Mouse (Mus musculus) mature B cell (primary cell): ENCODE results near the gene Adamtsl1.

Experiments used
- in situ Hi-C: fragments of 300-500 bp; cut with MboI; formaldehyde crosslinking; loops from 2 replicates; pipeline ENCODE4 v1.14.3; 2019

Gene Adamtsl1

DNA sequence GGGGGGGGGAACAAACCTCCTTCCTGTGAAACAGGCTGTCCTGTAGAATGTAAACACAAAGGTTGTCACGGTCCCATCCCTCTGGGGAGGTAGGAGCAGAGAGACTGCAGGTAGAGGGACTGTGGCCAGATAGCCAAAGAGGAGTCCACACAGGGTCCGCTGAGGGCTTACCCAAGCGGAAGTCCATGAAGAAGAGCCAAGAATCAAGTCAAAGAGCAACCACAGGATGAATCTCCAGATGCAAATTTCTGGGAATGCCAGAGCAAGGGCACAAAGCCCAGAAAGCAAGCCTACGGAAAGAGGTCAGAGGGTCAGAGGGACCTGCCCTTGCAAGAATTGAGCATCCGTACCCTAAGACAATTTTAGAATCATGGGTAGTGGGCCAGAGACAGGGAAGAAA is 677.2 kb downstream of the Adamtsl1 start:
- in situ Hi-C loops = no loop called here

DNA sequence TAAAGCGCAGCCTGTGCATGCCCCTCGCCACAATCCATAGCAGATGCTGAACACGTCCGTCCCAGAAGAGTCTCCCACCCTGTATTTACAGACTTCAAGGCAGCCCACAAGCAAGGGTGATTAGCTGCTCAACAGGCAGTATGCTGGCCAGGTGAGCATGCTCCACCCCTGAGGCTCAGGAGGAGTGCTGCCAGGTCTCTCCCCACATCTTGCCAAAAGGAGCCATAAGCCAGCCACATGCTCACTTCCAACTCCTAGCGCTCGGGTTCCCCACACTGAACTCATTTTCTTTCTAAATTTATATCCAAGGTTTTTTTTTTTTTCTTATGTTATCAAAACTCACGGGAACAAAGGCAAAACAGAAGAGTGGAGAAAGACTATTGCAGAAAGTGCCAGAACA is 687.8 kb downstream of the Adamtsl1 start:
- in situ Hi-C loops = no loop called here

DNA sequence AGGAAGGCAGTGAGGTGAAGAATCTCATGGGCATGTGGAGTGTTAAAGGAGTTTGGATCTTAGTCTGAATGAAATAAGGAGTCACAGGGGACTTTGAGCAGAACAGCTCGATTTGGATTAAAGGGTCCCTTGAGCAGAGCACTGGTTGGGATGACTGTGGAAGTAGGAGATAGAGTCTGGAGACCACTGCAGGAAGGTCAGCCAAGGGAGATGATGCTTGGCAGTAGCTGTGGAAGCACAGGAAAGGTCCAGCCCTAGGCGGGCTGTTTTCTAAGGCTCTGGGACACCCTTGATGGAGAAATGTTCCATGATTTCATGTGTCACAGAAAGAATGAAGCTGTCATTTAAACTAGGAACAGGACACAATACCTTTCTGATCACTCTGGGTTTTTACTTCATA is 689.3 kb downstream of the Adamtsl1 start:
- in situ Hi-C loops = no loop called here

DNA sequence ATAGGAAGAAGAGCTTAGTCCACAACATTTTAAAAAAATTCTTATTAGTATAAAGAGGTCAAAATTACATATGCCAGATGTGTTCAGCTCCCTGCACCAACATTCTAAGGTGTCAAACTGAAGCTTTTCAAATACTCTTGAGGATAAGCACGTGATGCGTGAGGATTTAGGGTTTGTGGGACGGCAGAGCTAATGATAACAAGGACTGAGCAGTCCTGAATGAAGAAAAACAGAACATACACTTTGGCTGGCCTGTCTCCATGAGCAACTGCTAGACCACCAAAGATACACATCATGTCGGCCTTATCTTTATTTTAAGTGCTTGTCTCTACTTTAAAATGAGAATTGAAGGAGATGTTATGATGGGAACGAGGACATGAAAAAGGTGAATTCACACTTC is 710.9 kb downstream of the Adamtsl1 start:
- in situ Hi-C loops = no loop called here

DNA sequence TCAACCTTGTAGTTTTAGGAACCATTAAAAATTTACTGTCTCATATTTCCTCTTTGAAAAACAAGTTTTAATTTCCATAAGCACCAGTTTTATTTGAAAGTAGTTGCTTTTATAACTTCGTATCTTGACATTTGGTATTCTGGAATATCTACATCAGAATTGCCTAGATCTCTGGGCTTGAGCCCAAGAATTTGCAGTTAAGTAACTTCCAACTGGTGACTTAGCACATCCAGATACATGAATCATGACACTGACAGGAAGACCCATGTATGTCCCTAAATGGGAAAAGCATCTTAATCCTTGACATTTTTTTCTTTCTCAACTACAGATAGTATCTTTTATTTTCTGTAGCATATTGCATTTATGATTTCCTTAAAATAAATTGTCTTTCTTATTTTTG is 713.1 kb downstream of the Adamtsl1 start:
- in situ Hi-C loops = no loop called here

DNA sequence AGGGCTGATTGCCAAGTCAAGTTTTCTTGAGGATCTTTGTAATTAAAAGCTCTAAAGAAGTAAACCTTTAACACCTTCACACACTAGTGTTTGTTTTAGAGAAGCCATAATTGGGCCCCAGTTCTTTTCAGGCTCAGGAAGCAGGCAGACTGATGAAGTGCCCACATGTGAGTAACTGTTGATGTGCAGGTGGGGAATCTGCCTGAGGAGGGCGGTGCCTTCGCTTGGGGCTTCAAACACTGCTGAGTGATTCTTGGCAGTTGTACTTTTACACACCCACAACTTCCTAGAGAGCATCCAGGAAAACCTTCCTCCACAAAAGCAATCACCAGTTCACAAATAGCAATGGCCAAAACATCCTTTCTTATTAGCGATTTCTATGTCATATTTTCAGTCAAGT is 719.2 kb downstream of the Adamtsl1 start:
- in situ Hi-C loops = no loop called here

DNA sequence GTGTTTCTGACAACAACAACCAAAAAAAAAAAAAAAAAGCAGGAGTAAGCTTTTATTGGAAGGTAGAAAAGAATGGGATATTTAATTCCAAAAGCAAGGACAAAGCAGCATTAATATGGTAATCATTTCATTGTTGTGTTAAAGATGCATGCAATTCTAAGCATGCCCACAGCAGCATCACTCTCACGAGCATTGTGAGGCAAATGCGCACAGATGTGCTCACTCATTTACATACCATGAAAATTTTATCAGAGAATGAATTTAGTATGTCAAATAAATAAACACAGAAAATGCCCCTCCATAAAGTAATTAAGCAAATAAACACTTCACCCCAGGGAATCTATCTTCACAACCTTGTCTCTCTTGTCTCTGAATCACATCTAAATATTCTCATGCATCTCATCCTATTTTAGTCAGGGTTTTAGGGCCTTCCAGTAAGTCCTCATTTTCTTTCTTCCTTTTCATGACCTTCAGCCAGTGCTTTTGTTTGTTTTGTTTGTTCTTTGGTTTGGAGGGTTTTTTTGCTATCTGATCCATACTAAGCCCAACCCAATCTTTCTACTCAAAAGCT is 728.0 kb downstream of the Adamtsl1 start:
- in situ Hi-C loops = no loop called here

DNA sequence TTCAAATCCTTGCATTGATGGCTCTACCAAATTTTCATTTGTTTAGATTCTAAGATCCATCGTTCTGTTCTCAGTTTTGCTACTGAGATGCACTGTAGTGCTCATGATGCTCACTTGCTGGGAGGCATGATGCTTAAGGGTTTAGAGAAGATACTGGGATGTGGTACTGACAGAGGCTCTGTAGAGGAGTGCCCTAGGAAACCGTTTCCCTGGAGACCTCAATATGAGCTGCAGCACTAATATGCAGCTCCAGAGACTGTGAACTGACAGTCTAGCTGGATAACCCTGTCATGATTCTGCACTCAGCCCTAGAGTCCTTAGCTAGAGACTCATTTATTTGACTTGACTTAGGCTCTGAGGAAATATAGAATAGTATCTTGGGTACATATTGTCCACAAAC is 756.1 kb downstream of the Adamtsl1 start:
- in situ Hi-C loops = no loop called here

DNA sequence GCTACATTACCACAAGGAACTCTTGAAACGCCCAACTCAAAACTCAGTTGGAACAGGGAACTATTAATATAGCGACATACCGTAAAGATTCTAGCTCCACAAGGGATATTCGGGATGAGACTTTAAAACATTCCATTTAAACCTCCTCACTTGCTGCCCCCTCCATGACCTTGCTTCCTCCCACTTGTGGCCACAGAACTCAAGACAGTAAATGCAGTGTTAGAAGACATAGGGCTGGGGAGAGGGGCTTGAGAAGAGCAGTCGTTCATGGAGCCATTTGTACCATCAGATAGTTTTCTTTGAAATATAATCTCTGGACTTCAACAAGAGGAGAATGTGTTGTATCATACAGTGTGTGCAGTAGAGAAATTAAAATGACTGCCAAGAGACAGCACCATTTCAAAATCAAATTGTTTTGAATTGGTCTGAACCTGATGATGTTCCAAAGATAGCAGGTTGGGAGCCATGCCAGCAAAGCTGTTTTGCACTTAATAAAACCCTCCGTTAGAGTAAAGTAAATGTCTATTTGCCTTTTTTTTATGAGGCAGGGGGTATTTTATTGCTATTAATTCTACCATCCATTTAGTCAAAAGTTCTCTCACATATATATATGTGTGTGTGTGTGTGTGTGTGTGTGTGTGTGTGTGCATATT is 759.9 kb downstream of the Adamtsl1 start:
- in situ Hi-C loops = no loop called here

DNA sequence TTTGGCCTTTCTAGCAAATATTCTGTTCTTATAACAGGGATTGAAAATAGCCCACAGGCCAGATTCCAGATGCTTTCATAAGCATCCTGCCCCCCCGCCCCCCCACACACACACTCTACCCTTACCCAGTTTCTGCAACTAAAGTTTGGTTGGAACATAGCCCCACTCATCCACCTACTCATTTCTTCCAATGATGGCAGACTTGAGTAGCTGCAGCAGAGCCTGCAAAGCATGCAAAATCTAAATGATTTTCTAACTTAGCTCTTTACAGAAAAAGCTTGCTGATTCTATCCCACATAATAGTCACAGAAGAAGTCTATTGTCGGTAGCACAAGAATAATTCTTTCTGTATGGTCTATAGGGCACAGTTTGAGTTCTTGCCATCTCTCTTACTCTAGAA is 760.7 kb downstream of the Adamtsl1 start:
- in situ Hi-C loops = no loop called here

DNA sequence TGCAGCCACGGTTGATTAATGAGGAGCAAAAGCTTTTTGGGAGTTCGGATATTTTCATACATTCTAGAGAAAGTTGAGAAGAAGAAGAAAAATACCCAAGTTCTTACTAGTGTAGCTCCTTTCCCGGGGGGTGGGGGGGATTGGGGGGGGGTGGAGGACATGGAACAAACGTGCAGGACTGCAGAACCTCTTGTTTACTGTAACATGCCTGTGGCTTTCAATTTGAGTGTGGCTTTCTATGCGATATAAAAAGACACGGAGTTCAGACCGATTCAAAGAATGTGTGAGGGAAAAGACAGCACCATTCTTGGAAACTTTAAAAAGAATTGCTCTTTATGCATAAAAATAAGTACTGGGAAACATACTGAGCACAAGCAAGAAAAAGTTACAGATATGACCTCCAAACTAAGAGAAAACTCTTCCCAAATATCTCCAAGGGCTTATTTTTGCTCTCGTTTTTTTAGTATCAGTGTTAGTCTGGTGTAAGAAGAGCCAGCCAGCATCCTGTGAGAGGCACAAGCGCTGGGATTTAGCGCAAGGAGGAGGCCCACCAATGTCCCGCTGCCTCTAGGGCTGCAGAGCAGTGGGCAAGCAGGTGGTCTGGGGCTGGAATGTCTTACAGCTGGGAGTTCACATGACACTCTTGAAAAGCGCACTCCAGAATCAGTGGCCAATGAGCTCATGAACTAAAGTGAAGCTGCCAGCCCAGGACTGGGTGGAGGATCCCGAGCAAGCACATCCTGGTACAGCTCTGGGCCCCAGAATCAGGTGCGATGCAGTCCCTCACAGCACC is 762.2 kb downstream of the Adamtsl1 start:
- in situ Hi-C loops = no loop called here

DNA sequence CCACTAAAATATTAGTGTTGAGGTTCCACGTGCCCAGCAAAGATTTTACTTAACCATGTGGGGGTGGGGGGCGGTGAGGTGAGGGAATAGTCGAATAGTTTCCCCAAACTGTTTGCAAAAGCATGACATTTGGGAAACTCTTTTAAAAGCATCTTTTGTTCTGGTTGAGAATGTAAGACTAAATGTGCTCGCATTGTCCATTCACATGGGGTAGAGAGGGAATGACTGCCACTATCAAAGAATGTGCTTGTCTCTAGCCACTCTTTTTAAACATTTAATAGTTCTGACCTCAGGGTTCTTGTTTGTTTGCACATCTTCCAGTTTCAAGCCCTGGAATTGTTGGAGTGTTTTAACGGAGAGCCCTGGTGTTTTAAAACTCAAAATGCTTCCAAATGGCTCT is 764.6 kb downstream of the Adamtsl1 start:
- in situ Hi-C loops = no loop called here

DNA sequence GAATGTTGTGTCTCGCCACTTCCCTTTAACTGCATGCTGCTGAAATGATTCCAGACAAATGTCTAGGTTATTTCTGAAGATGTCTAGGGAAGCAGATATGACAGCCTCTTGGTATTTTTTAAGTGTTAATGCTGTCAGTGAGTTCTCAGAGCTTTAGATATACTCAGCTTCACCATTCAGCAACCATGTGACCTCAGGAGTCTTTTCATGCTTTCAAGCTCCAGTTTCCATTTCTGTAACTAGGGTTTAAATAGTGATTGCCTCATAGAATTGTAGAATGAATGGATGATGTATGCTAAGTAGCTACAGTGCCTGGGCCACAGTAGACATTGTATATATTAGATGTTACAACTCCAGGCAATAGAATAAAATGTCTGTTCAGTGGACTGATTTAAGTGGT is 772.6 kb downstream of the Adamtsl1 start:
- in situ Hi-C loops = no loop called here

DNA sequence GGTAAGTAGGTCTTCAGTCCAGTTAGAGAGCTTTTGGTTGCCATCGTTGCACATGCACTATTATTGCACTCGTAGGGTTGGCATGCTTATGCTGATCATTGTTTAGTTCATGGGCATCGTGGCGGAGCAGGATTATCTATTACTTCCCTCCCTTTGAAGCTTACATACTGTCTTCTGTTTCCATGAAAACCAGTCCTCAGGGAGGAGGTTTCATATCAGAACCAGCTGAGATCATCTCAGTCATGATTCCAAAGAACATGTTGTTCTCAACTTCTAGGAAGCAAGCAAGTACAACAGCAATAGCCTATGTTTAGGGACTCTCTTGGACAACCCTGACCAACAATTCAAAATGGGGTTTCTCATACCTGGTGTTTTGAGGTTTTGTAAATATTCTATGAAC is 774.3 kb downstream of the Adamtsl1 start:
- in situ Hi-C loops = no loop called here

DNA sequence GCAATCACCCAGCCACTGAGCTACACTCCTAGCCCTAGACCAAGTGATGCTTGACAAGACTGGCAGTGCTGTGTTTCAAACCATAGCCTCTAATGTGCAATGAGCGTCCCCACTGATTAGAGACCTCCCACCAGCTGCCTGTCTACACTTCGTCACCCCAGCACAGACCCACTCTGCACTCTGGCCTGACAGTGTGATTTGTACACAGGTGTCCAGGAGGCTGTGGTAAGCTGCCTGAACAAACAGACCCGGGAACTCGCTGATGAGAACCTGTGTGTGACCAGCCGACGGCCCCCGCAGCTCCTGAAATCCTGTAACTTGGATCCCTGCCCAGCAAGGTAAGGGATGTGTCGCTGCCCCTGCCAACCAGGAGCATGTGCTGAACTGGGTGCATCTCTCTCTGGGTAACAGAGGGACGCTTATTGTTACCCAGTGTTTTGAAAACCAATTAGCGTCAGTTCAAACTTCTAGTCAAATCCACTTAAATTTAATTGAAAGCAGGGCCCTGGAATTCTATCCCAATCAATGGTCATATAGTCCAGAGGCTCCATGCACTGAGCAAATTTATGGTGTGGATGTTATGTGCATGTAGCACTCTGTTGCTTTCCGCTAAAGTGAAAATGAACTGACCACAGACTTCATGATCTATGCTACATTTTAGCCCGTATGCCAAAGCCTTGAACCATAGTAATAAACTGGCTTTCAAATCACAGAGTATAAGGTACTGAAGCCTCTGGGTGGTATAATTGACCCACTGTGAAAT is 775.7 kb downstream of the Adamtsl1 start:
- in situ Hi-C loops = no loop called here

DNA sequence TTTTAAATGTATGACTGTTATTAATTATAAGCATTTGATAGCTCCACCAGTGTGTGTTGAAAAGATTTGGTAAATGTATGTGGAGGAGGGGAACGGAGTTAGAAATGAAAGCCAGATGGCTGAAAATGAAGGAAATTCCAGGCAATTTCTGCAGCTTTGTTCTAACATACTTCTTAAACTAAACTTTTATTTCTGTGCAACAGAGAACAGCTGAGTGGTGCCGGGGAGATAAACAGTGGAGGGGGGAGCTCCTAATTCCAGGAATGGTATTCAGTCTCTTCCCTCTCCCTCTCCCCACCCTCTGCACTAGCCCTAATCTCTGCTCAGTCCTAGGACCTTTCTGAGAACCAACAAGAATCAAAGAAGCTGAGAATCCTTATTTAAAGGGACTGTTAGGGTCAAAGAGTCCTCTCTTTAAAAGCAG is 780.9 kb downstream of the Adamtsl1 start:
- in situ Hi-C loops = no loop called here

DNA sequence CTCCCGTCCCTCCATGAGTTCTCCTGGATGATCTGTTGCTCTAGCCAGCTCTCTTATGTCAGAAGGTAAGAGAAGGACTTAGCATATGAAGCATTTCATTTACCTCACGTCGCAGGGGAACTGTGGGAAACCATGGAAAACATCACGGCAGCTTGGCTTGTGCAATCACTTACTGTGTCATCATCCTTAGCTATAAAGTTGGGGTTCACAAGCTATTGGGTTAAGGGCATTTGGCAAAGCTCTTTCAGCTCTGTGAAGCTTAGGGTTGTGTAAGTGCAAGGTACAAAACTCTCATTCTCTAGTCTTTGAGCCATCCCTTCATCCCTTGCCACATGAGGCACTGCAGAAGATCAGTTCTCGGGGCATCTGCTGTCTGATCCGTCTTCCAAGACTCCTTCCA is 787.5 kb downstream of the Adamtsl1 start:
- in situ Hi-C loops = no loop called here

DNA sequence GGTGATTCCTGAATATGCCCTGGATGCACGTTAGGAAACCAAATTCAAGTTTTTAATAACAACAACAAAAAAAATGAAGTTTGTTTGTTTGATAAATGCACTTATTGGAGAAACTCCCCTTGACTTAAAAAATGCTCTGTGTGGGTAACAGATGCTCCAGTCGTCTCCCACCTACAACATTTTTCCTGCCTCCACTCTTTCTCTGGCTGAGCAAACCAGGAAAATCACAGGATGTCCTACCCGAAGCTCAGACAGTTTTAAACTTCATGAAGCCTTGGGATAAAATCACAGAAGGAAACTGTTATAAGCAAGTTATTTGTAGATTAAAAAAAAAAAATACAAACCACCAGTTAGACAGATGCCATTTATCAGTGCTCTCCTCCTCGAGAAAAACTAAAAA is 788.1 kb downstream of the Adamtsl1 start:
- in situ Hi-C loops = no loop called here

DNA sequence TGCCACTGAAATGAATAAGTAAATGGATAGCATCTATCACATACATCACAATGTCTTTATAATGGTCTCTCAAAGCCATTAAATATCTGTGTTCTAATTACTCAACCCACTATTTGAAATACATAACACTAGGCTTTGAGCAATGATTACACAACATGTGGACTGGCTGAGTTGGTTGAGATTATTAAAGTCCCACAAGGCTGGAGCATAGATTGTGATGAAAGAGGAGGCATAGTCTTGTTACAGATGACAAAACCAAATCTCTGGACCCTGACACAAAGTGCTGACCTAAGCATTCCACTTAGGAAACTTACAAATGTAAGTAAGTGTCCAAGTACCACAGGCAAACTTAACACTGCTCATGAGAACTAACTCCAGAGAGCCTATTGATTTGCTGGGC is 792.8 kb downstream of the Adamtsl1 start:
- in situ Hi-C loops = no loop called here

DNA sequence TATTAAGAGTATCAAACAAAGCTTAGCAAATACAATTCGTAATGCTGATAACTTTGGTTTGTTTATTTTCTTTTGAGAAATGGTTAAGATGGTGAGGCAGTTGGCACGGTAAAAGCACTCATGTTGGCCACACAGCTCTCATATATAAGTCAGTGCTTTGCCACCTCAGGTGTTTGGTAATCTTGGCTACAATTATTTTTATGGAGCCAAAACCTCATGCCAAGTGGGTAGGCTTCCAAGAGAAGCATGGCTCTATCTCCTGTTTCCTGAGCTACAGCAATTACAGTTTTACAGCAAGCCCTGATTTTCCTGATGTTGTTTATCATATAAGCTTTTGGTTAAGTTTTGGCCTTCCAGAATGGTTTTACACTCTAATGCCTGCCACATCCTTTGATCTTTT is 795.2 kb downstream of the Adamtsl1 start:
- in situ Hi-C loops = no loop called here

DNA sequence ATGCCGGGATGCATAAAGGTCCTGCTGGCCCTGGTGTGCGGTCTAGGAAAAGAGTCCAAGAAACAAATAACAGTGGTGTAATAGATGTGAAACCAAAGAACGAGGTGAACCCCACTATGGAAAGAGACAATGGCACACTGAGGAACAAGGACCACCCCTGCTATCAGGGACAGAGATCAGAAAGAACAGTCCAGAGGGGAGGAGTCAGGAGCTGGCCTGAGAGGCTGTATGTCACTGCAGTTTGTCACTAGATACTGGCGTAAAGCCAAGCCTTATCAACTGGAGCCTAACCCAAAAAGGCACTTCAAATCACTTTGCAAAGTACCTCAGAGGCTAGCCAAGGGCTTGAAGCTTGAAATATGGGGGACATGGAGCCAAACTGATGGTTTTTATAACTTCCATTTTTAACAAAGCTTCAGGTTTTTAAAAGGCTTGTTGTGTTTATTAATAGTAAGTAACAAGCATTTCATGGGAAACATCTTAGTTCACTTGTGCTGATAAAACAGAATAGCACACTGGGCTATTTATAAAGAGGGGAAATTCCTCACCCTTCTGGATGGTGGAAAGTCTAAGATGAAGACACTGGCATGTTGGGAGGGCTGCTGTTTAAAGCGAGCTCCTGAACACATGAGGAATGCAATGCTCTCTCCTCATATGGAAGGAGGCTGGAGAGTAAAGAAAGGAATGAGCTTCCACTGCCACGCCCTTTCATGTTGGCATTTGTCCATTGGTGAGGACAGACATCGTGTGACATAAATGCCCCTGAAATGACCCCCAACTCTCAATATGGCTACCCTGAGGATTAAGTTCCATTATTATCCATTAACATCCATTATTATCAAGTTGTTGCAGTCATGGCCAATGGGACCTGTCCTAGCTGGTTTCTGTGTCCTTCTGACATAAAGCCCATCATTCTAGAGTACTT is 797.1 kb downstream of the Adamtsl1 start:
- in situ Hi-C loops = no loop called here

DNA sequence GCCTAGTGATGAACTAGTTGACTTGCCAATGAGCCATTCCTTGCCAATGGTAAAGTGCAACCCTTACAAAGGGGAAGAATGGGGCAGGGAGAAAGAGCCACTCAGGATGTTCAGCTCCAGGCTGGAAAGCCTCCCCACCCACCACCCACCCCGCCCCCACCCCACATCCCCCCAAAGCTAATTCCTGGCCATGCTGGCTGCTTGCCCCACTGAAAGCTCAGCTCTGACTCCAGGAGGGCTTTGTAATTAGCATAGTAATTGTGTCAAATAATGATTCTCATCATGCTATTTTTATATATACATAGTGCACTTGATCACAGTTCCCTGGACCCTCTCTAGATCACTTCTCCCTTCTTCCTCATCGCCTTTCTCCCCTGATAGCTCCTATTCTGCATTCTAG is 798.4 kb downstream of the Adamtsl1 start:
- in situ Hi-C loops = no loop called here
